Mouse (Mus musculus): Measurements from ENCODE around the gene Ubap2l.
A peak's percentile ranks its signal among the peaks of the same experiment; 100 is the strongest.

Gene Ubap2l

GRCm38 (mm10) chr3:89965972-89966371 lies 86.5 kb downstream of the Ubap2l start:
- DNase-seq: no peak

GRCm38 (mm10) chr3:89965557-89965956 lies 86.9 kb downstream of the Ubap2l start:
- no peak for DNase-seq

GRCm38 (mm10) chr3:89963926-89964739 lies 88.3 kb downstream of the Ubap2l start:
- peak; percentile 59 to 75 for DNase-seq

- DNase-seq: peak; percentile 43 to 69
These were observed 89.1 kb downstream of the Ubap2l start, which contains the start of gene Atp8b2 for GRCm38 (mm10) chr3:89963221-89963763. Gene Atp8b2, minus strand, starts transcription at chr3:89963508.

GRCm38 (mm10) chr3:89962751-89963220 lies 89.6 kb downstream of the Ubap2l start:
- DNase-seq: no peak

GRCm38 (mm10) chr3:89962059-89962750 lies 90.2 kb downstream of the Ubap2l start:
- DNase-seq: peak in 1 of 2 experiments; percentile 18

- no peak for DNase-seq
These were observed 91.0 kb downstream of the Ubap2l start for GRCm38 (mm10) chr3:89961436-89961835.

GRCm38 (mm10) chr3:89960469-89960868 lies 92.0 kb downstream of the Ubap2l start:
- DNase-seq: peak; percentile 95 to 98

GRCm38 (mm10) chr3:89959435-89959834 lies 93.0 kb downstream of the Ubap2l start:
- no peak for DNase-seq

- no peak for DNase-seq
These were observed 94.5 kb downstream of the Ubap2l start for GRCm38 (mm10) chr3:89957880-89958279.

GRCm38 (mm10) chr3:89956177-89956971 lies 96.1 kb downstream of the Ubap2l start:
- DNase-seq: no peak

GRCm38 (mm10) chr3:89953420-89953819 lies 99.0 kb downstream of the Ubap2l start:
- DNase-seq: peak; percentile 83 to 90

All from kidney, postnatal 36 days (tissue).